22 mouse cellular contexts compared by ENCODE assay signal in genomic region chr19:37502996-37503395, GRCm38 (mm10). TPM values are rescaled to one million over a fixed set of nuclear protein-coding genes. Genes with fewer than 3 reads are reported as not detected.
DNase-seq lines count a peak whose midpoint lies in the region; ATAC-seq and TF ChIP-seq lines count a peak whose summit lies in the region.
"Had no signal": no experiment of that assay in that cellular context is flagged by ENCODE, and none has a peak within 500 bp of the region (broad histone marks: within the 10 kb centered on the region; RNA-seq: fewer than 3 reads in every experiment).

No protein-coding gene starts in this region.

- 83% methylated on average over 8 of the region's 8 CpGs for WGBS in lung, postnatal 0 days

- H3K4me3 ChIP-seq in lung, postnatal 0 days (ENCODE audit: low read depth, low read length), result no peak overlapping the region
- H3K4me3 ChIP-seq: embryonic facial prominence, embryonic 13.5 days; hindbrain, embryonic 12.5 days; left cerebral cortex, adult 2 months; limb, embryonic 10.5 days; liver, embryonic 13.5 days had no signal

- H3K27me3 ChIP-seq in lung, postnatal 0 days (replicated peaks; ENCODE audit: insufficient read depth, low read length), result no peaks in the 10 kb centered on the region
- H3K27me3 ChIP-seq: embryonic facial prominence, embryonic 13.5 days; hindbrain, embryonic 12.5 days had no signal

- no peaks in the 10 kb centered on the region for H3K4me1 ChIP-seq in lung, postnatal 0 days (ENCODE audit: insufficient read depth, low read depth, low read length)
- H3K4me1 ChIP-seq: hindbrain, embryonic 12.5 days; limb, embryonic 10.5 days; liver, embryonic 13.5 days had no signal

- no peak for TF ChIP-seq CTCF in lung, postnatal 0 days (IDR thresholded peaks at IDR 0.05)

- H3K36me3 ChIP-seq in lung, postnatal 0 days (ENCODE audit: insufficient read depth, low read length), result no peaks in the 10 kb centered on the region
- H3K36me3 ChIP-seq: embryonic facial prominence, embryonic 13.5 days; hindbrain, embryonic 12.5 days; limb, embryonic 10.5 days; liver, embryonic 13.5 days had no signal

- H3K27ac ChIP-seq in lung, postnatal 0 days (ENCODE audit: low read length), result no peak overlapping the region
- H3K27ac ChIP-seq: embryonic facial prominence, embryonic 13.5 days; hindbrain, embryonic 12.5 days; left cerebral cortex, adult 2 months; limb, embryonic 10.5 days; liver, embryonic 13.5 days had no signal

- no peak overlapping the region for H3K9ac ChIP-seq in lung, postnatal 0 days (replicated peaks; ENCODE audit: low read depth)
- H3K9ac ChIP-seq: embryonic facial prominence, embryonic 13.5 days; hindbrain, embryonic 12.5 days; liver, embryonic 13.5 days had no signal

- DNase-seq in lung, postnatal 0 days (ENCODE audit: low spot score), result peak; percentile 30
- DNase-seq in lung, postnatal 10 days, result no peak
- peak; percentile 67 to 76 for DNase-seq in B cell, adult 2 months
- DNase-seq in left cerebral cortex, adult 9 months (ENCODE audit: low spot score in 2 of 2), result no peak
- DNase-seq: adrenal gland, adult 8-10 months; cerebellum, adult 11 months; cerebellum, postnatal 10 days; gastrocnemius, postnatal 14 days; kidney, adult 18-20 months; kidney, postnatal 10 days; liver, embryonic 13.5 days; midbrain, embryonic 14.5 days; right cerebral cortex, postnatal 25 days; thymus, postnatal 36 days had no signal

- ATAC-seq in lung, postnatal 0 days, result no peak
- ATAC-seq in granulocyte monocyte progenitor cell, adult 5-6 weeks (replicated peaks; ENCODE audit: poor library complexity, severe bottlenecking), result peak; percentile 95
- peak; percentile 95 for ATAC-seq in neutrophil, adult 5-6 weeks (ENCODE audit: extremely low read depth, insufficient number of reproducible peaks, low FRiP score, poor library complexity, severe bottlenecking)
- ATAC-seq in cerebellum, adult (ENCODE audit: insufficient number of reproducible peaks, low FRiP score, low TSS enrichment), result no peak
- ATAC-seq: forebrain, embryonic 14.5 days had no signal

- no peaks in the 10 kb centered on the region for H3K9me3 ChIP-seq in lung, postnatal 0 days (ENCODE audit: low read length)
- H3K9me3 ChIP-seq: embryonic facial prominence, embryonic 13.5 days; hindbrain, embryonic 12.5 days; limb, embryonic 10.5 days; liver, embryonic 13.5 days had no signal

- H3K4me2 ChIP-seq in lung, postnatal 0 days (replicated peaks; ENCODE audit: low read depth, low read length), result no peak overlapping the region
- H3K4me2 ChIP-seq: embryonic facial prominence, embryonic 13.5 days; hindbrain, embryonic 12.5 days; liver, embryonic 13.5 days had no signal

- no peak for TF ChIP-seq EP300 in lung, postnatal 0 days (IDR thresholded peaks at IDR 0.05)

RNA-seq across cellular contexts. Expression of gene Exoc6, which starts 47.2 kb away (rescaled TPM):
- 11.3 and 11.9 TPM in 2 replicates for polyA plus RNA-seq in lung, postnatal 0 days (2015; fragmentation: Nextera tagmentation; extraction: Ambion mirVana)
- total RNA-seq in granulocyte monocyte progenitor cell, adult 5-6 weeks (2014; fragmentation: Nextera tagmentation), result 36.4 and 44.3 TPM in 2 replicates
- 73.0 and 73.8 TPM in 2 replicates for total RNA-seq in granulocyte monocyte progenitor cell, adult 5-6 weeks (2017)
- total RNA-seq in neutrophil, adult 5-6 weeks (2017), result 65.1 and 69.9 TPM in 2 replicates

Comparison
In these comparisons a context has a peak if more than half of its experiments do, and no peak if none do; other contexts are left out.
1. DNase-seq: peak in lung, postnatal 0 days (single experiment) and B cell, adult 2 months (2 of 2); none in lung, postnatal 10 days (single experiment) and left cerebral cortex, adult 9 months (0 of 2).
2. ATAC-seq: peak in granulocyte monocyte progenitor cell, adult 5-6 weeks (single experiment) and neutrophil, adult 5-6 weeks (single experiment); none in lung, postnatal 0 days (single experiment) and cerebellum, adult (single experiment).